Mouse (Mus musculus): ENCODE data around the gene Rpl12. TPM values are rescaled to one million over a fixed set of nuclear protein-coding genes. Genes with fewer than 3 reads are reported as not detected.
A peak's percentile ranks its signal among the peaks of the same experiment; 100 is the strongest.

The Rpl12 gene
- polyA plus RNA-seq, 1 experiment from 2014 or later, result 104 TPM

GRCm38 (mm10) chr2:32924306-32924844, 37.0 kb upstream of the Rpl12 start:
- Histone ChIP-seq H3K4me1 (replicated peaks) (no peaks in the 10 kb centered on the region), H3K9me3 (no peaks in the 10 kb centered on the region), H3K27me3 (no peaks in the 10 kb centered on the region), H3K4me2 (no peak overlapping the region), H3K27ac (replicated peaks) (no peak overlapping the region), H3K36me3 (peaks cover 55% of the 10 kb centered on the region), H3K9ac (no peak overlapping the region), H3K4me3 (no peak overlapping the region)
- ATAC-seq (ENCODE audit: low FRiP score, low read depth), result no peak
- 71% methylated on average over 10 of the region's 10 CpGs for WGBS

DNA sequence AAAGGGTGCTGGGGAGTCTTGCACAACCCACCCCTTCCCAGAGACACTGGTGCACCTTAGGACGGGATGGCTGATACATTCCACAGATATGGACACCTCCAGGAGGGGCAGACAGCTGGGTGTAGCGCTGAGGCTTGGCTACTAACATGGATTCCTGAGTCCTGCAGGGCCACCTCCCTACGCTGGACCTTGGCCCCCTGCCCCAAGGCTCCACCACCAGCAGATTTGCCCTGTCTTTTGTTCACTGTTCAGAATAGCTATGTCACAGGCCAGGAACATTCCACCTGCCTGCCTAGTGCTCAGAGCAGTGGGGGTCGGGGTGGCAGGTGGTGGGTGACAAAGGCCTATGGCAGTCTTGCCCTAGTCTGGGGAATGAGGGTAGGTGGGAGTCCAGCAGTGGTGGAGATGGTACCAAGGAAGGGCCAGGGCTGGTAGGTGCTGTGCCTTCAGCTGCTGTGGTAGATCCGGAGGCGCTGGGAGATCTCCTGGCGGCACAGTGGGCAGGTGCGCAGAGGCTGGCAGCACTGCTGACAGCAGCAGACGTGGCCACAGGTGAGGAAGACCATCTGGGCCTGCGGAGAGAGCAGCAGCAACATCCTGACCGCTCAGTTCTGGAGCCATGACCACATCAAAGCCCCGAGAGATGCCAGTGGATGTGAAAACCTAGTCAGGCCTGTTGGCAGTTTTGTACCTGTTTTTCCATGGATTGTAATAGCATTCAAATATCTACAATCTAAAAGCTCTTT, 34.9 kb upstream of the Rpl12 start:
- peaks cover 42% of the 10 kb centered on the region for H3K36me3 ChIP-seq
- H3K9me3 ChIP-seq, result no peaks in the 10 kb centered on the region
- H3K4me3 ChIP-seq, result no peak overlapping the region
- WGBS, result 82% methylated on average over 12 of the region's 12 CpGs
- no peak overlapping the region for H3K27ac ChIP-seq (replicated peaks)
- H3K4me1 ChIP-seq (replicated peaks), result no peaks in the 10 kb centered on the region
- H3K9ac ChIP-seq, result no peak overlapping the region
- ATAC-seq (ENCODE audit: low FRiP score, low read depth), result no peak
- no peaks in the 10 kb centered on the region for H3K27me3 ChIP-seq
- H3K4me2 ChIP-seq, result no peak overlapping the region

- Histone ChIP-seq H3K27ac (replicated peaks) (no peak overlapping the region), H3K4me3 (no peak overlapping the region), H3K27me3 (no peaks in the 10 kb centered on the region), H3K9me3 (no peaks in the 10 kb centered on the region), H3K4me2 (no peak overlapping the region), H3K4me1 (replicated peaks) (no peaks in the 10 kb centered on the region), H3K9ac (no peak overlapping the region), H3K36me3 (peaks cover 30% of the 10 kb centered on the region)
- ATAC-seq (ENCODE audit: low FRiP score, low read depth), result no peak
- WGBS, result 76% methylated on average over 15 of the region's 15 CpGs
These were observed 33.6 kb upstream of the Rpl12 start for GRCm38 (mm10) chr2:32927624-32928234.

DNA sequence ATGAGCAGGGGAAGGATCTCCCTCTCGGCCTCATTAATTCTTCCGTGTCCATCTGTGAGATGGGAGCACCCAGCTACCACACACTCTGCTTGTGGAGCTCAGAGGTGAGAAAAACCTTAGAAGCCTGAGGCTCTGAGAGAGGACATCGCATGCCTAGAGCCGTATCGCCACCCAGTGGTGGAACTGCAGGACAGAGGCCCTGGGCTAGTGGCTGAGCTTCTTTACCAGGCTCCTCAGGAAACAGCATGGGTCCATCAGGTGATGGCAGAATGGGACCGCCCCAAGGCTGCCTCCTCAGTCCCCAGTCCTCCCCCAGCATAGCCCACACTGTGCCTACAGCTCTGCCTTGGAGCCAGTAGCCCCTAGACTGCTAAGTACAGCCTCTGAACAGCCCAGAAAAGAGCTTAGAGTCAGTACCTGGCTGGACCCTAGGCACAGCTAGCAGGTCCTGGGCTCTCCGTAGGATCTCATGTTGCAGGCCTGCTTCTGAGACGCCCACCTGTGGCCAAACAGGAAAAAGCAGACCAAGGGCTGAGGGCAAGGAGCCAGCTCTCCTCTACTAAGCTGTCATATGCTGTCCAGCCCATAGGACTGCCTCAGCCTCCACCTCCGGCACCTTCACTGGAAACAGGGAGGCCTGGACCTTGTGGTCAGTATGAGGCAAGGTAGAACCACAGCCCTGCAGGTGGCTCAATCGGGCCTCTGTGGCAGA, 33.0 kb upstream of the Rpl12 start:
- Histone ChIP-seq H3K9me3 (no peaks in the 10 kb centered on the region), H3K27me3 (no peaks in the 10 kb centered on the region), H3K27ac (replicated peaks) (no peak overlapping the region), H3K4me1 (replicated peaks) (no peaks in the 10 kb centered on the region), H3K4me2 (no peak overlapping the region), H3K9ac (no peak overlapping the region), H3K4me3 (no peak overlapping the region), H3K36me3 (peaks cover 25% of the 10 kb centered on the region)
- 34% methylated on average over 10 of the region's 10 CpGs for WGBS
- peak; percentile 25; the same call in 1 of the 2 replicates for ATAC-seq (ENCODE audit: low FRiP score, low read depth)

DNA sequence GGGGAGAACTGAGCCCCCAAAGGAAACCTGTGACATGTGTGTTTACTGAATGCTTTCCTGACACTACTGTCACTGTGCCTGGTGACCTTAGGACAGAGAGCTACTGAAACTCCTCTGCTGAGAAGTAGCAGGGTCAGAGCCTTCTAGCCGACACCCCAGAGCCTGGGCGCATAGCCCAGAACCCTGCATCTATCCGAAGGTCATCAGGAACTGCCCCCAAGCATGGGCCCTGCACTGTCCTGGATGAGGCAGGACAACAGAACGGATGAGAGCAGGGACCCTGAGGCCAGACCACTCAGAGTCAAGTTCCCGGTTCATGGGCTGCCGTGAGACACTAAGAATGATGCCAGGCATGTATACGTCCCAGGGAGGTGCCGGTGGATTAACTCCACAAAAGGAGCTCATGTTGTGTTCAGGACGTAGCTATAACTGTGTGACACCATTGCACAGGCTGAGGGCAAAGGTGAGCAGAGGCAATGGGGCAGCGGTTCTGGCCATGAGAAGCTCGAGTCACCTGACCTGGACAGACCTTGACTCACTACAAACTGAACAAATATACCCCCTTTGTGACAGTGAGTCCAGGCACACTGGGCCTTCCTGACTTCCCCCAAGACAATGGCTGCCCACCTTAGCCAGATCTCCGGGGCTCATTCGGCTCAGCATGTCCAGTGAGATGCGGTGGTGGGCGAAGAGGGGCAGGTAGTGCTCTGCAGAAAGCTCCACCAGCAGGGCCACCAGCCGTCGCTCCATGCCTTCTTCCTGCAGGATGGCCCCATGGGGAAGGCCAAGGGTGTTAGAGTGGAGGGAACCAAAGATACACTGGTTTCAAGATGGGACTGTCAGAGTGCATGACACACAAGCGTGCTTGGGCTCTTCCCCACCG, 32.2 kb upstream of the Rpl12 start:
- WGBS, result 87% methylated on average over 19 of the region's 19 CpGs
- H3K36me3 ChIP-seq, result peaks cover 26% of the 10 kb centered on the region
- no peak overlapping the region for H3K4me3 ChIP-seq
- H3K4me2 ChIP-seq, result no peak overlapping the region
- no peaks in the 10 kb centered on the region for H3K9me3 ChIP-seq
- no peak overlapping the region for H3K27ac ChIP-seq (replicated peaks)
- H3K9ac ChIP-seq, result no peak overlapping the region
- no peak for ATAC-seq (ENCODE audit: low FRiP score, low read depth)
- no peaks in the 10 kb centered on the region for H3K27me3 ChIP-seq
- H3K4me1 ChIP-seq (replicated peaks), result no peaks in the 10 kb centered on the region

DNA sequence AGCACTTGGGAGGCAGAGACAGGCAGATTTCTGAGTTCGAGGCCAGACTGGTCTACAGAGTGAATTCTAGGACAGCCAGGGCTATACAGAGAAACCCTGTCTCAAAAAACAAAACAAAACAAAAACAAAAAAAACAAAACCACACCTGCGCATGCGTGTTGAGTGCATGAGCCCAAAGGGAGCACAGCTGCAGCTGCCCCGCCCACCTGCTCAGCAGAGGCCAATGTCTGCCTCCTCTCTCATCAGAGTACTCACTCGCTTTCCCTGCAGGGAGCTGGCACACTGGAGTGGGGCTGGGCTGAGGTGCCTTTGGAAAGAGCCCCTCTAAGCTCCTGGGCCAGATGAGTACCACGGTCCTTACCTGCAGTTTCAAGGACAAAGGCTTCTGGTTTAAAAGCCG, 29.6 kb upstream of the Rpl12 start:
- H3K9ac ChIP-seq, result no peak overlapping the region
- no peaks in the 10 kb centered on the region for H3K9me3 ChIP-seq
- WGBS, result 79% methylated on average over 7 of the region's 7 CpGs
- H3K27me3 ChIP-seq, result no peaks in the 10 kb centered on the region
- no peak for ATAC-seq (ENCODE audit: low FRiP score, low read depth)
- no peak overlapping the region; the same call in 1 of the 2 replicates for H3K27ac ChIP-seq (replicated peaks)
- no peaks in the 10 kb centered on the region for H3K4me1 ChIP-seq (replicated peaks)
- no peak overlapping the region for H3K4me2 ChIP-seq
- H3K36me3 ChIP-seq, result peaks cover 31% of the 10 kb centered on the region
- no peak overlapping the region for H3K4me3 ChIP-seq

GRCm38 (mm10) chr2:32938741-32939140, 22.6 kb upstream of the Rpl12 start:
- no peaks in the 10 kb centered on the region for H3K9me3 ChIP-seq
- WGBS, result 95% methylated on average over 5 of the region's 5 CpGs
- H3K4me1 ChIP-seq (replicated peaks), result no peaks in the 10 kb centered on the region
- no peak overlapping the region for H3K4me3 ChIP-seq
- no peak overlapping the region for H3K4me2 ChIP-seq
- no peak overlapping the region for H3K9ac ChIP-seq
- no peaks in the 10 kb centered on the region for H3K27me3 ChIP-seq
- ATAC-seq (ENCODE audit: low FRiP score, low read depth), result no peak
- H3K36me3 ChIP-seq, result peaks cover 50% of the 10 kb centered on the region
- H3K27ac ChIP-seq (replicated peaks), result no peak overlapping the region

DNA sequence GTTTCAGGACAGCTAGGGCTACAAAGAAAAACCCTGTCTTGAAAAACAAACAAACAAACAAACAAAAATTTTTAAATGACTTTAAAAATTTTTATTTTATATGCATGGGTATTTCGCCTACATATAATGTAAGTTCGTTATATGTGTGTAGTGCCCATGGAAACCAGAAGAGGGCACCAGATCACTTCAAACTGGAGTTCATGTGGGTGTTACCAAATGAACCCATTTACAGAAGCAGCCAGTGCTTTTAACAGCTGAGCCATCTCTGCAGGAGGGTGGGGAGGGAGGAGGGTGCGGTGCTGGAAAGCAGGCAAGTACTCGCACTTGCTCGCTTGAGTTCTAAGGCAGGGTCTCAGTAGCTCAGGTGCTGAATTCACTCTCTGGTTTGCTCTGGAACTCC, 21.9 kb upstream of the Rpl12 start:
- 65% methylated on average over 5 of the region's 5 CpGs for WGBS
- peaks cover 46% of the 10 kb centered on the region for H3K36me3 ChIP-seq

GRCm38 (mm10) chr2:32940483-32940882, 20.9 kb upstream of the Rpl12 start:
- no peak overlapping the region for H3K4me3 ChIP-seq
- WGBS, result 95% methylated on average over 4 of the region's 4 CpGs
- no peaks in the 10 kb centered on the region for H3K4me1 ChIP-seq (replicated peaks)
- no peak overlapping the region for H3K27ac ChIP-seq (replicated peaks)
- H3K27me3 ChIP-seq, result no peaks in the 10 kb centered on the region
- ATAC-seq (ENCODE audit: low FRiP score, low read depth), result no peak
- no peak overlapping the region for H3K9ac ChIP-seq
- H3K4me2 ChIP-seq, result no peak overlapping the region
- H3K9me3 ChIP-seq, result no peaks in the 10 kb centered on the region
- peaks cover 53% of the 10 kb centered on the region for H3K36me3 ChIP-seq

More for the DNA sequence above, 21.9 kb upstream of the Rpl12 start:
- no peak overlapping the region for H3K4me2 ChIP-seq
- no peaks in the 10 kb centered on the region for H3K4me1 ChIP-seq (replicated peaks)
- no peak overlapping the region for H3K4me3 ChIP-seq
- no peaks in the 10 kb centered on the region for H3K9me3 ChIP-seq
- no peak overlapping the region for H3K27ac ChIP-seq (replicated peaks)
- ATAC-seq (ENCODE audit: low FRiP score, low read depth), result no peak
- H3K9ac ChIP-seq, result no peak overlapping the region
- H3K27me3 ChIP-seq, result no peaks in the 10 kb centered on the region

DNA sequence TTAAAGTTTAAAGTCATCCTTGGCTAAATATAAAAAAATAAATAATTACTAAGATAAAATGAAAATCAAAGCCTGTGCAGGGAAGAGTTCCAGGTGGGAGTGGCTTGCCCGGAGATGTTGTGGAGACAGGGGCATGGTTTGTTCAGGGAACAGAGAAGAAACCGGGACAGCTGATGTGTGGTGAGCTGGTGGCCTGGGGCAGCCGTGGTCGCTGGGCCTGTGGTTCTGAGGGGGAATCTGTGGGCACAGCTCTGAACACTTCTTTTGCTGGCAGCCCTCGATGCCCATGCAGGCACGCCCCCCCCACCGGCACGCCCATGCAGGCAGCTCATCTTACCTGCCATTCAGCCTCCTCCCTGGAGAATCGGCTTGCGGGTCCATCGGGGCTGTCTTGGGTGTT, 13.9 kb upstream of the Rpl12 start:
- no peaks in the 10 kb centered on the region for H3K27me3 ChIP-seq
- H3K9ac ChIP-seq, result no peak overlapping the region

DNA sequence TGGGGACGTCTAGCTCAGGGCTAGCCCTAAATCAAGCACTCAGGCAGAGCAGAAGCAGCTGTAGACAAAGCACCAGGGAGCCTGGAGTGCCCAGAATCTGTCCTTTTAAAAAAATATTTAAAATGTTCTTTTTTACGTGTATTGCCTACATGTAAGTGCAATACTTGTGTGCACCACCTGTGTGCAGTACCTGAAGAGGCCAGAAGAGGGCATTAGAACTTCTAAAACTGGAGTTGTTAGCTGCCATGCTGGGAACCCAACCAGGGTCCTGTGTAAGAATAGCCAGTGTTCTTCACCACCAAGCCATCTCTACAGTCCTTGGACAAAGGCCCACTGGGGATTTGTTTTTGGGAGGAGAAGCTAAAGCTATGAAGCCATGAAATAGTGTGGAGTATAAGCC, 6.8 kb upstream of the Rpl12 start:
- Histone ChIP-seq H3K9ac (no peak overlapping the region), H3K27ac (replicated peaks) (no peak overlapping the region), H3K27me3 (no peaks in the 10 kb centered on the region), H3K36me3 (peaks cover 42% of the 10 kb centered on the region), H3K9me3 (no peaks in the 10 kb centered on the region), H3K4me3 (no peak overlapping the region), H3K4me2 (no peak overlapping the region), H3K4me1 (replicated peaks) (no peaks in the 10 kb centered on the region)
- 93% methylated on average over 2 of the region's 2 CpGs for WGBS
- ATAC-seq (ENCODE audit: low FRiP score, low read depth), result no peak

More for the DNA sequence above, 13.9 kb upstream of the Rpl12 start:
- H3K4me2 ChIP-seq, result no peak overlapping the region
- H3K27ac ChIP-seq (replicated peaks), result no peak overlapping the region
- no peak overlapping the region for H3K4me3 ChIP-seq
- peaks cover 38% of the 10 kb centered on the region for H3K36me3 ChIP-seq
- no peaks in the 10 kb centered on the region for H3K4me1 ChIP-seq (replicated peaks)
- no peaks in the 10 kb centered on the region for H3K9me3 ChIP-seq
- WGBS, result 92% methylated on average over 11 of the region's 11 CpGs
- no peak for ATAC-seq (ENCODE audit: low FRiP score, low read depth)
